Mouse (Mus musculus): Measurements from ENCODE around the gene Zscan4e. TPM values are rescaled to one million over a fixed set of nuclear protein-coding genes. Genes with fewer than 3 reads are reported as not detected.
"Not testable (repeated sequence)": the region's sequence is repeated elsewhere in the genome, so short reads cannot be mapped to it uniquely, and the experiment has no call there.

The Zscan4e gene
- not detected in 2 replicates for polyA plus RNA-seq (2015; fragmentation: Nextera tagmentation; extraction: Ambion mirVana)

DNA sequence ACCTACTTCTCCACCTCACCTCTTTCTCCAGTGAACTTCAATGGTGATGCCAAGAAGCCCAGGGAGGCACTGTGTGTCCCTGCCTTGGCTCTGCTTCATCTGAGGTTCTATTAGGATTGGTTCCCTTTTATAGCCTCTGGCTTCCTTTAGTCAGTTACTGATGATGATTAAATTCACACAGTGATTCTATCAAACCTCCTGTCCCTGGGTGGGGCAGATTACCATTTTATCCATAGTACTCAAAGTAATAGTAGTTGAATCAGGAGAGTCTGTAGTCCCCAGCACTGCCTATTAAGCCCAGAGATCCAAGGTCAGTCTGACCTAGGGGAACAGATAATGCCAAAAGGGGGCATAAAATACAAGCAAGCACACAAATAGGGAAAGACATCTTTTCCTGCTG, at the start of gene Zscan4e:
TSS of gene Zscan4e (minus strand) at position 101 of the 400 bp plus-strand sequence.
- H3K4me2 ChIP-seq (ENCODE audit: low read length); H3K36me3 ChIP-seq (ENCODE audit: control insufficient read depth, insufficient read depth); H3K9ac ChIP-seq (replicated peaks; ENCODE audit: low read depth, low read length); H3K9me3 ChIP-seq (ENCODE audit: control insufficient read depth, low read length); ATAC-seq; H3K27ac ChIP-seq (ENCODE audit: low read length); H3K27me3 ChIP-seq (replicated peaks; ENCODE audit: control insufficient read depth, insufficient read depth, low read length); H3K4me1 ChIP-seq (replicated peaks; ENCODE audit: control insufficient read depth, insufficient read depth, low read length); H3K4me3 ChIP-seq (replicated peaks; ENCODE audit: low read length): not testable (repeated sequence)

Small RNAs within 50 kb of the gene (microRNA-seq; reads per million reads assigned to microRNA genes)
- gene Gm23087, result not detected
- not detected for gene Gm26248

Other genes starting within 250 kb of the Zscan4e start
- not detected in 2 replicates for gene Zscan4-ps1, start 241.0 kb downstream of the Zscan4e start, polyA plus RNA-seq (2015; fragmentation: Nextera tagmentation; extraction: Ambion mirVana)
- not detected in 2 replicates for gene Zscan4d, start 144.5 kb downstream of the Zscan4e start, polyA plus RNA-seq (2015; fragmentation: Nextera tagmentation; extraction: Ambion mirVana)
- gene Zscan4f, start 87.2 kb upstream of the Zscan4e start, polyA plus RNA-seq (2015; fragmentation: Nextera tagmentation; extraction: Ambion mirVana), result not detected in 2 replicates
- not detected in 2 replicates for gene Zscan4-ps2, start 203.6 kb upstream of the Zscan4e start, polyA plus RNA-seq (2015; fragmentation: Nextera tagmentation; extraction: Ambion mirVana)